ENCODE assay signal across 8 mouse cellular contexts in genomic region chr19:58918597-58918996, GRCm38 (mm10). TPM values are rescaled to one million over a fixed set of nuclear protein-coding genes. Genes with fewer than 3 reads are reported as not detected.
DNase-seq lines count a peak whose midpoint lies in the region; ATAC-seq and TF ChIP-seq lines count a peak whose summit lies in the region.

No protein-coding gene starts in this region.

- no peaks in the 10 kb centered on the region for H3K9me3 ChIP-seq in hindbrain, embryonic 10.5 days
- H3K9me3 ChIP-seq in hindbrain, embryonic 11.5 days (ENCODE audit: control insufficient read depth, low read length), result no peaks in the 10 kb centered on the region
- no peaks in the 10 kb centered on the region for H3K9me3 ChIP-seq in hindbrain, embryonic 16.5 days (ENCODE audit: control insufficient read depth, low read length)
- H3K9me3 ChIP-seq in midbrain, embryonic 14.5 days (ENCODE audit: control insufficient read depth, low read length), result no peaks in the 10 kb centered on the region

- no peak for TF ChIP-seq POLR2A in bone marrow macrophage, adult 2 months (IDR thresholded peaks at IDR 0.05; ENCODE audit: borderline replicate concordance, low read depth, low read length)

- ATAC-seq in hindbrain, embryonic 11.5 days (ENCODE audit: low FRiP score), result no peak
- ATAC-seq in hindbrain, embryonic 16.5 days, result no peak
- no peak for ATAC-seq in midbrain, embryonic 14.5 days (ENCODE audit: low FRiP score, low TSS enrichment)
- no peak for ATAC-seq in erythroid progenitor cell, adult 5-6 weeks (replicated peaks; ENCODE audit: low FRiP score, poor library complexity, severe bottlenecking)

- H3K4me2 ChIP-seq in hindbrain, embryonic 11.5 days (replicated peaks; ENCODE audit: low read depth, low read length), result no peak overlapping the region
- H3K4me2 ChIP-seq in hindbrain, embryonic 16.5 days (ENCODE audit: low read length), result peak overlapping the region; percentile 42
- H3K4me2 ChIP-seq in midbrain, embryonic 14.5 days (ENCODE audit: low read length), result peak overlapping the region; percentile 24

- no peak overlapping the region for H3K27ac ChIP-seq in hindbrain, embryonic 10.5 days
- H3K27ac ChIP-seq in hindbrain, embryonic 11.5 days (ENCODE audit: low read depth, low read length), result no peak overlapping the region
- H3K27ac ChIP-seq in bone marrow macrophage, adult 2 months (ENCODE audit: insufficient read depth, low read depth, low read length), result no peak overlapping the region
- no peak overlapping the region for H3K27ac ChIP-seq in hindbrain, embryonic 16.5 days (ENCODE audit: low read depth, low read length)
- no peak overlapping the region for H3K27ac ChIP-seq in midbrain, embryonic 14.5 days (replicated peaks; ENCODE audit: low read depth, low read length)

- H3K4me1 ChIP-seq in hindbrain, embryonic 10.5 days (replicated peaks), result peaks cover 14% of the 10 kb centered on the region
- H3K4me1 ChIP-seq in hindbrain, embryonic 11.5 days (replicated peaks; ENCODE audit: control insufficient read depth, insufficient read depth, low read length), result no peaks in the 10 kb centered on the region
- 0 out of 2 replicates have a peak, but pooled peaks cover 3% of the 10 kb centered on the region for H3K4me1 ChIP-seq in bone marrow macrophage, adult 2 months (ENCODE audit: control insufficient read depth, insufficient read depth, low read length)
- H3K4me1 ChIP-seq in hindbrain, embryonic 16.5 days (ENCODE audit: control insufficient read depth, insufficient read depth, low read depth, low read length), result peaks cover 5% of the 10 kb centered on the region
- H3K4me1 ChIP-seq in midbrain, embryonic 14.5 days (ENCODE audit: control insufficient read depth, insufficient read depth, low read length), result no peaks in the 10 kb centered on the region

- no peak for DNase-seq in hindbrain, embryonic 10.5 days (ENCODE audit: low spot score)
- no peak for DNase-seq in hindbrain, embryonic 11.5 days (ENCODE audit: low spot score)
- DNase-seq in midbrain, embryonic 14.5 days, result no peak
- DNase-seq in left cerebral cortex, postnatal 4 days, result no peak
- no peak for DNase-seq in testis, postnatal 10 days (ENCODE audit: low spot score)

- no peaks in the 10 kb centered on the region for H3K36me3 ChIP-seq in hindbrain, embryonic 10.5 days
- H3K36me3 ChIP-seq in hindbrain, embryonic 11.5 days (ENCODE audit: control insufficient read depth, insufficient read depth, low read length), result no peaks in the 10 kb centered on the region
- H3K36me3 ChIP-seq in hindbrain, embryonic 16.5 days (ENCODE audit: control insufficient read depth, insufficient read depth, low read length), result no peaks in the 10 kb centered on the region
- no peaks in the 10 kb centered on the region for H3K36me3 ChIP-seq in midbrain, embryonic 14.5 days (ENCODE audit: control insufficient read depth, insufficient read depth, low read length)

- H3K4me3 ChIP-seq in hindbrain, embryonic 10.5 days, result peak overlapping the region; percentile 30
- no peak overlapping the region for H3K4me3 ChIP-seq in hindbrain, embryonic 11.5 days (ENCODE audit: low read depth, low read length)
- peak overlapping the region; percentile 50 for H3K4me3 ChIP-seq in bone marrow macrophage, adult 2 months (ENCODE audit: insufficient read depth, low read length)
- H3K4me3 ChIP-seq in hindbrain, embryonic 16.5 days (ENCODE audit: low read length), result peak overlapping the region; percentile 3; the same call in 1 of the 2 replicates
- no peak overlapping the region for H3K4me3 ChIP-seq in midbrain, embryonic 14.5 days (replicated peaks; ENCODE audit: low read depth, low read length)

- no peak overlapping the region for H3K9ac ChIP-seq in hindbrain, embryonic 11.5 days (ENCODE audit: low read depth, low read length)
- H3K9ac ChIP-seq in hindbrain, embryonic 16.5 days (ENCODE audit: low read depth, low read length), result no peak overlapping the region
- H3K9ac ChIP-seq in midbrain, embryonic 14.5 days (replicated peaks; ENCODE audit: low read length), result no peak overlapping the region

- peaks cover 80% of the 10 kb centered on the region for H3K27me3 ChIP-seq in hindbrain, embryonic 10.5 days (ENCODE audit: insufficient read depth, poor library complexity, severe bottlenecking)
- peaks cover 4% of the 10 kb centered on the region; the same call in 1 of the 2 replicates for H3K27me3 ChIP-seq in hindbrain, embryonic 11.5 days (ENCODE audit: control insufficient read depth, insufficient read depth, low read length)
- H3K27me3 ChIP-seq in hindbrain, embryonic 16.5 days (replicated peaks; ENCODE audit: control insufficient read depth, insufficient read depth, low read length), result peaks cover 2% of the 10 kb centered on the region
- no peaks in the 10 kb centered on the region; the same call in 1 of the 2 replicates for H3K27me3 ChIP-seq in midbrain, embryonic 14.5 days (ENCODE audit: control insufficient read depth, insufficient read depth, low read length)

- intact Hi-C loops in left cerebral cortex, postnatal 4 days (cut with DNase I), result no loop called here

- TF ChIP-seq CTCF in bone marrow macrophage, adult 2 months (IDR thresholded peaks at IDR 0.05; ENCODE audit: low read depth, low read length), result no peak

- WGBS in hindbrain, embryonic 10.5 days, result 15% methylated on average over 11 of the region's 11 CpGs
- 13% methylated on average over 11 of the region's 11 CpGs for WGBS in hindbrain, embryonic 11.5 days
- WGBS in hindbrain, embryonic 16.5 days, result 16% methylated on average over 11 of the region's 11 CpGs
- WGBS in midbrain, embryonic 14.5 days, result 9% methylated on average over 11 of the region's 11 CpGs

RNA-seq across cellular contexts. Expression of gene Eno4, which starts 24.6 kb away (rescaled TPM):
- 1.3 and 1.9 TPM in 2 replicates for polyA plus RNA-seq in hindbrain, embryonic 10.5 days (2016; fragmentation: Nextera tagmentation; extraction: Ambion mirVana)
- 0.54 and 0.99 TPM in 2 replicates for polyA plus RNA-seq in hindbrain, embryonic 11.5 days (2014; fragmentation: Nextera tagmentation; extraction: Ambion mirVana)
- not detected in 2 replicates for polyA plus RNA-seq in bone marrow macrophage, adult 2 months (2012; ENCODE audit: insufficient read depth, insufficient read length, missing spikeins)
- 2.1 and 2.2 TPM in 2 replicates for polyA plus RNA-seq in hindbrain, embryonic 16.5 days (2015; fragmentation: Nextera tagmentation; extraction: Ambion mirVana)
- polyA plus RNA-seq in midbrain, embryonic 14.5 days (2014; fragmentation: Nextera tagmentation; extraction: Ambion mirVana), result 0.49 and 0.66 TPM in 2 replicates
- under 1 TPM; 0.58 to 0.62 TPM for total RNA-seq in left cerebral cortex, postnatal 4 days (2021)
- not detected in 2 replicates for total RNA-seq in erythroid progenitor cell, adult 5-6 weeks (2015; ENCODE audit: low replicate concordance)
- not detected in 2 replicates for total RNA-seq in erythroid progenitor cell, adult 5-6 weeks (2017; ENCODE audit: low replicate concordance)

RNA-seq across cellular contexts. Expression of gene Hspa12a, which starts 24.9 kb away (rescaled TPM):
- polyA plus RNA-seq in hindbrain, embryonic 10.5 days (2016; fragmentation: Nextera tagmentation; extraction: Ambion mirVana), result 15.8 and 25.5 TPM in 2 replicates
- 14.5 and 15.7 TPM in 2 replicates for polyA plus RNA-seq in hindbrain, embryonic 11.5 days (2014; fragmentation: Nextera tagmentation; extraction: Ambion mirVana)
- 0.45 TPM in 1 of 2 replicates, not detected in the other for polyA plus RNA-seq in bone marrow macrophage, adult 2 months (2012; ENCODE audit: insufficient read depth, insufficient read length, missing spikeins)
- 62.6 and 73.1 TPM in 2 replicates for polyA plus RNA-seq in hindbrain, embryonic 16.5 days (2015; fragmentation: Nextera tagmentation; extraction: Ambion mirVana)
- 31.9 and 35.2 TPM in 2 replicates for polyA plus RNA-seq in midbrain, embryonic 14.5 days (2014; fragmentation: Nextera tagmentation; extraction: Ambion mirVana)
- 100 to 1,000 TPM; 153 to 159 TPM for total RNA-seq in left cerebral cortex, postnatal 4 days (2021)
- total RNA-seq in erythroid progenitor cell, adult 5-6 weeks (2015; ENCODE audit: low replicate concordance), result not detected in 2 replicates
- not detected in 2 replicates for total RNA-seq in erythroid progenitor cell, adult 5-6 weeks (2017; ENCODE audit: low replicate concordance)

Comparison
In these comparisons a context has a peak if more than half of its experiments do, and no peak if none do; other contexts are left out.
1. H3K4me3 ChIP-seq: peak in hindbrain, embryonic 10.5 days (single experiment), bone marrow macrophage, adult 2 months (single experiment) and hindbrain, embryonic 16.5 days (single experiment); none in hindbrain, embryonic 11.5 days (single experiment) and midbrain, embryonic 14.5 days (single experiment).
2. RNA of gene Hspa12a, which starts 24.9 kb away (polyA plus RNA-seq): 62.6 to 73.1 TPM in hindbrain, embryonic 16.5 days, 31.9 to 35.2 TPM in midbrain, embryonic 14.5 days, 15.8 to 25.5 TPM in hindbrain, embryonic 10.5 days and 14.5 to 15.7 TPM in hindbrain, embryonic 11.5 days; 0.45 TPM in bone marrow macrophage, adult 2 months; every median in the first group is over 10 times any median in the second.